Mouse (Mus musculus) cerebral cortex, adult 2 months (tissue): ENCODE data around the gene Pcna.

Experiments
- WGBS: fragments of 180-500 bp; shearing (Covaris S2); methylation state at CpG from one replicate; pipeline ENCODE4 v1.1.7; 2018; 5-methylcytosine and 5-hydroxymethylcytosine counted together

Gene Pcna

DNA sequence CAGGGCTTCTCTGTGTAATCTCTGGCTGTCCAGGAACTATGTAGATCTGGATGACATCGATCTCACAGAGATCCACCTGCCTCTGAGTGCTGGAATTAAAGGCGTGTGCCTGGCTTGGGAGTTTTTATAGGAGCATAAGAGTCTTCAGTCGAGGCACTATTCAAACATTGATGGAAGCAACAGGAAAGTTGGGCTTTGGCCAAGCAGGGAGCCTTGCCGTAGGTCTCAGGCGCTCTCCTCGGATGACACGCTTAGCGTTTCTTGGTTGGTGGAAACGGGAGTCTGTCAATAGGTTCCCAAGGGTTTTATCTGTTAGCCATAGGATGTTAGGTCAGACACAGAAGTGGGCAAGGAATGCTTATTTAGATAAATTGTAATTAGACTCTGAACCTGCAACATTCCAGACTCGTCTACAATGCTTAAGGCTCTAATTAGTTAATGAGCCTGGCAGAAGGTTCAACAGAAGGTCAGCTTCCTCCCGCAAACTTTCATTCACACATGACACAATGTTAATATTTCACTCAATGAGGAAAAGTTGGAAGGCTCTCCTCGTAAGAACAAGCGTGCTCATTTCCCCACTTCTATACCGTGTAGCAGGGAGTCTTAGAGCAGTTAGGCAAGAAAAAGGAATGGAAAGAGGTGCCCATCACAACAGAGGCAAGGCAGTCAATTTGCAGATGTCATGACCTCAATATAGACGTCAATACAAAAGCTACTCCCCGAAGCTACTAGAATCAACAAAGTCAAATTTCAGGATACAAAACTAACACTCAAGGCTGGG is 18.9 kb downstream of the Pcna start:
- WGBS, result 77% methylated on average over 16 of the region's 16 CpGs

- WGBS, result 88% methylated on average over 3 of the region's 3 CpGs
Measured at GRCm38 (mm10) chr2:132232413-132232945, 20.6 kb downstream of the Pcna start.

GRCm38 (mm10) chr2:132224359-132224758 is 28.8 kb downstream of the Pcna start:
- WGBS, result 49% methylated on average over 4 of the region's 4 CpGs

DNA sequence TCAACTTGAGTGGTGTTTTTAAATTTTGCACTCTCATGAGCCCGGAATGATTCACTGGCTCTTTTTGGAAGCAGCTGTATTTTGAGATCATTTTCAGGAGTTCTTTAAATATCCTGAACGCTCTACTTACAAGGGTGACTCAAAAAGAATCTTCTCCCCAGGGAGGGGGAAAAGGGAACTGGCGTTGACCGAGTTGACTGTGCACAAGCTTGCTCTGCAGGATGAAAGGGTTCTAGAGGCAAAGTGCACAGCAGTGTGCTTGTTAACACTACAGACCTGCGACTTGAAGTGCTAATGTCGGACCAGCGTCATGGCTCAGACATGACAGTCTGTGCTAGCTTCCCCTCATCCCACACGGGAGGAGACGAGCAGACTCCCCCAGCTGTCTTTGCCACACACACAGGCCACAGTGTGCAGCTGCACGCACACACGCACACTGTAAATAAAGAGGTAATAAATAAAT is 31.5 kb downstream of the Pcna start:
- 30% methylated on average over 11 of the region's 11 CpGs for WGBS

- WGBS, result 80% methylated on average over 5 of the region's 5 CpGs
Measured at GRCm38 (mm10) chr2:132211995-132212656, 41.0 kb downstream of the Pcna start.

- 85% methylated on average over 9 of the region's 9 CpGs for whole genome bisulfite sequencing
Measured at GRCm38 (mm10) chr2:132210806-132211312, 42.3 kb downstream of the Pcna start.

DNA sequence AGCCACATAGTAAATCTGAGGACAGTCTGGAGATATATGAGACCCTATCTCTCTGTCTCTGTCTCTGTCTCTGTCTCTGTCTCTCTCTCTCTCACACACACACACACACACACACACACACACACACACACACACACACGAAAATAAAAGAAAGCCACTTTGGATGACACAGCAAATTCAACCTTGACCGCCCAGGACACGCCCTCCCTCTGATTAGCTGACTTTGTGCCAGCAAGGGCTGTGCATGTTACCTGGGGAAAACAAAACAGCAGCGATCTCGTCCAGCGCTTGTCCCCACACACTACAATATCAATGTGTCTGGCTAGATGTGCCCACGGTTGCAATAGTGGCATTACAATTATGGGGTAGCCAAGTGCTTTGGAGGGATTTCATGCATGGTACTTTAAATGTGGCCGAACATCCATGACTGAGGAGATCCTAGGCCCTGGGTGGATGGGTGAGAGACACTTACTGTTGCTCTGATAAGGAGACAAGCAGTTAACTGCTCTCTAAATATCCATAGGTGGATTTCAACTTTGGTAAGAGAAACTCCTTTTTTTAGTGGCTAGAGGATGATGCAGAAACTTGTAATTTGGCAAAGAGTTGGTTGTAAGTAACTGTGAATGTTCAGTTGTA is 44.8 kb downstream of the Pcna start:
- WGBS, result 84% methylated on average over 8 of the region's 8 CpGs

DNA sequence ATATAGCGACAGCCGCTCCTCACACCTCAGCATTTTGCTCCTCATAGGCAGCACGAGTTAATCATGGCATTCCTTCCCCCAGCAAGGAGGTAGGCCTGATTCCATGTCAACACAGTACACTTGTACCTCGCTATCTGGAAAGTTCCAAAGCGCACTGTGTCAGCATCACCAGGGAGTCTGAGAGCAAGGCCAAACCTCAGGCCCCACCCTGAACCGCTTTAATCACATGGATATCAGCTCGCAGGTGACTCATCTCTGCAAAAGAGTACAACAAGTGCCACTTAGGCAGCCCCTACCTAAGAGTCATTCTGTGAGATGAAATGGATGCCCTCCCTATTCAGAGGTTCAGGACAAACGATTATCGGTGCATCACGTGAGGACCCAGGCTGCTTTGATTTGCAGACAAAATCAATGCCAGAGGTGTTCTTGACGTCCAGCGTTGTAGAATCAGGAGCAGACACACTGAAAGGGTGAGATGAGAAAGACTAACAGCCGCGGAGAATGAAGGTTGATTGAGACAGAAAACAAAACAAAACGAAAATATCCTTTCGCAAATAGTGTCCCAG is 46.7 kb downstream of the Pcna start:
- 81% methylated on average over 16 of the region's 16 CpGs for WGBS

- 82% methylated on average over 4 of the region's 4 CpGs for WGBS
Measured at GRCm38 (mm10) chr2:132205549-132205948, 47.6 kb downstream of the Pcna start.

DNA sequence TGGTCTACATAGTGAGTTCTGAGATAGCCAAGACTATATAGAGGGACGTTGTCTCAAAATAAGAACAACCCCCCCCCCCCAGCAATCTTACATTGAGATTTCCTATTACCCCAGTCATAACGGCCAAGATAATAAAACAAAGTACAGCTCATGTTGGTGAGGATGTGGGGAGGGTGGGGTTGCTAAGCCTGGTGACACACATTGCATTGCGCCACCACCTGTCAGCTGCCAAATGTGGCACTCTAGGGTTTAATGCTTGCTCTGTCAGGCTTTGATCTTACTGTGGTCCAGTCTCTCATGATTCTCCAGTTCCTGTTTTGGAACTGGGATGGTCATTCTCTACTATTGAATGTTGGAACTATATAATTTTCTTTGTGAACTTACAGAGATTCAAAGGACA is 49.3 kb downstream of the Pcna start:
- 87% methylated on average over 3 of the region's 3 CpGs for WGBS

DNA sequence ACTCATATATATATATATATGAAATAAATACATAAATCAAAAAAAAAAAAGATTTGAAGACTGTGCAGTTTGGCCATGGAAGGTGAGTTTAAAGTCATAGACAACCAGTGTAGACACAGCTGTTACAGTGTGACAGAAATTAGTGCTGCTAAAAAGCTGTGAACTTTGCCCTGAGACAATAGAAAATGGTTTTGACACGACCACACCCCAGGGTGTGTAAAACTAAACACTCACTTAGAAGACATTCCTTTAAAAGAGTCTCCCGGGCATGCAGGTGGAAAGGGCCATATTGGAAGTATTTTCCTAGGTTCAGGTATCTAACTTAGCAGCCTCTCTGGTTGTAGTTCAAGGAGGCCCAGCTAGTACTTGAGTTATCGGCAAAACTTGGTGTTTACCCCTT is 49.9 kb downstream of the Pcna start:
- 83% methylated on average over 3 of the region's 3 CpGs for WGBS
